Mouse (Mus musculus): ENCODE data around the gene Rora. TPM values are rescaled to one million over a fixed set of nuclear protein-coding genes. Genes with fewer than 3 reads are reported as not detected.
A peak's percentile ranks its signal among the peaks of the same experiment; 100 is the strongest.

Gene Rora
- polyA plus RNA-seq, 1 experiment from 2014 or later, result 6.4 TPM

DNA sequence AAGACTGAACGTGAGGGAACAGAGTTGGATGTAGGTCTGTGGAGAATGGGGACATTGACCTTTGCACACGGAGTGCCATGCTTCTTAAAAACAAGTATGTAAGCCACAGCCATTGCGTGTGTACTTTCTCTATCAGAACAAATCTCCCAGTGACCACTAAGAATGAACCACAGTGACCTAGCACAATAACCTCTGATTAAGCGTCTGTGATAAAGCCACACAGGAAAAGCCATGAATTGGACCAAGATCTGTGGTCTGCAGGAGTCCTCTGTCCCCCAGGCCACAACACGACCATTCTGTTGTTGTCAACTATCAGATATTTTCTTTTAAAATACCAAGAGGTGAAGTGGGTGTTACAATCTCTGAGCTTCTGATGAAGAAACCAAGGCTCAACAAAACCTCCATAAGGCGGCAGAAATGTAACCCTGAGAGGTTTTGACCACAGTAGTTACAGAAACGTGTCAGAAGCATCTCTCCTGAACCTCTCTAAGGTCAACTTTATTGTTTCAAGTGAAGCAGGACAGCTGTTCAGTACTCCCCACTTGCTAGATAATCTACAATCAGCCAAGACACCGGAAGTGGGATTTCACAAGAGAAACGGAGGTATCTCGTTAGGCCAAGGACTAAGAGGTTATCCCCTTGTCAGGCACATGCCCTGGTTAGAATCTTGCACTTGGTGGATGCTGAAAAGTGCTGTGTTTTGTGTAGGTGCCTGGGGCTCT is 666.5 kb downstream of the Rora start:
- H3K9ac ChIP-seq (ENCODE audit: low read depth, low read length), result no peak overlapping the region
- peaks cover 3% of the 10 kb centered on the region; the same call in 1 of the 2 replicates for H3K4me1 ChIP-seq (ENCODE audit: control insufficient read depth, insufficient read depth, low read length)
- H3K27ac ChIP-seq (ENCODE audit: low read depth, low read length), result no peak overlapping the region
- ATAC-seq (ENCODE audit: low FRiP score, low TSS enrichment), result no peak
- H3K4me3 ChIP-seq (ENCODE audit: low read length), result no peak overlapping the region
- WGBS, result 45% methylated on average over 10 of the region's 10 CpGs
- no peaks in the 10 kb centered on the region for H3K36me3 ChIP-seq (ENCODE audit: control insufficient read depth, insufficient read depth, low read length)
- H3K4me2 ChIP-seq (replicated peaks; ENCODE audit: low read depth, low read length), result no peak overlapping the region
- H3K27me3 ChIP-seq (ENCODE audit: control insufficient read depth, insufficient read depth, low read length), result no peaks in the 10 kb centered on the region
- H3K9me3 ChIP-seq (ENCODE audit: control insufficient read depth, low read length), result no peaks in the 10 kb centered on the region

- WGBS, result 43% methylated on average over 3 of the region's 3 CpGs
- H3K27ac ChIP-seq (ENCODE audit: low read depth, low read length), result no peak overlapping the region
- no peak for ATAC-seq (ENCODE audit: low FRiP score, low TSS enrichment)
- H3K9ac ChIP-seq (ENCODE audit: low read depth, low read length), result no peak overlapping the region
- H3K27me3 ChIP-seq (ENCODE audit: control insufficient read depth, insufficient read depth, low read length), result no peaks in the 10 kb centered on the region
- H3K4me2 ChIP-seq (replicated peaks; ENCODE audit: low read depth, low read length), result no peak overlapping the region
- no peaks in the 10 kb centered on the region for H3K9me3 ChIP-seq (ENCODE audit: control insufficient read depth, low read length)
- peaks cover 3% of the 10 kb centered on the region; the same call in 1 of the 2 replicates for H3K4me1 ChIP-seq (ENCODE audit: control insufficient read depth, insufficient read depth, low read length)
- H3K36me3 ChIP-seq (ENCODE audit: control insufficient read depth, insufficient read depth, low read length), result no peaks in the 10 kb centered on the region
- H3K4me3 ChIP-seq (ENCODE audit: low read length), result no peak overlapping the region
Observed at GRCm38 (mm10) chr9:69320635-69321027, 667.0 kb downstream of the Rora start.

DNA sequence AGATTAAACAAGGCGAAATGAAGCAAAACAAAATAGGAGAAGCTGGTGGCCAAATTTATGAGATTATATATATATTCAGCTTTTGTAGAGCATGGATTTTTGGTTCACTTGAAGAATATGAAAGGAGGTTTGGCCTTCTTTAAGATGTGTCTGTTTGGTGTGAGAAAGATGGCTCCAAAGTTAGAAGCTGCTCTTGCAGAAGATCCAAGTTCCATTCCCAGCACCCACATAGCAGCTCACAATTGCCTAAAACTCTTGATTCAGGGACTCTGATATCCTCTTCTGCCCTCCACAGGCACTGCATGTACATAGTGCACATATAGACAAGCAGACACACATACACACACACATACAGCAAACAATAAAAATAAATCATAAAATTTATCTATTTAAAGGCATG is 668.4 kb downstream of the Rora start:
- Histone ChIP-seq H3K9ac (ENCODE audit: low read depth, low read length) (no peak overlapping the region), H3K36me3 (ENCODE audit: control insufficient read depth, insufficient read depth, low read length) (no peaks in the 10 kb centered on the region), H3K4me2 (replicated peaks; ENCODE audit: low read depth, low read length) (no peak overlapping the region), H3K9me3 (ENCODE audit: control insufficient read depth, low read length) (no peaks in the 10 kb centered on the region), H3K4me3 (ENCODE audit: low read length) (no peak overlapping the region), H3K27me3 (ENCODE audit: control insufficient read depth, insufficient read depth, low read length) (no peaks in the 10 kb centered on the region), H3K4me1 (ENCODE audit: control insufficient read depth, insufficient read depth, low read length) (peaks cover 3% of the 10 kb centered on the region; the same call in 1 of the 2 replicates), H3K27ac (ENCODE audit: low read depth, low read length) (no peak overlapping the region)
- no peak for ATAC-seq (ENCODE audit: low FRiP score, low TSS enrichment)
- WGBS, result 80% methylated on average over 1 of the region's 1 CpGs

DNA sequence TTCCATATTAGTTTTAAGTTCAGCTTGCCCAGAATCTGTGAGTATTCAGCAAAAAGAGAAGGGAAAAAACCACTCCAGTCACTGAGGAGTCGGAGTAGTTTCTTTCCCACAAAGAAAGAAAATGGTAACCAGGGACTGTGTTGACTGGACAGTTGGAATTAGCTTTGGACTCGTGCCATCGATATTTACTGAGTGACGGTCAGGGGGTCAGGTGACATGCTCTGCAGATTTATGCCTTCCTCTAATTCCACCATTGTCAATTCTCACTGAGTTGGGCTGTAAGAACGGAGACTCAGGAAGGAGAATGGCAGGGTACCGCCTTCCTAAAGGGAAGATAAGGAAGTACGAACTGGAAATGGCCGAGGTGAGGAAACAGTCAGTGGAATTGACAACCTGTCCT is 670.2 kb downstream of the Rora start:
- ATAC-seq (ENCODE audit: low FRiP score, low TSS enrichment), result no peak
- 33% methylated on average over 8 of the region's 8 CpGs for WGBS
- no peak overlapping the region for H3K4me2 ChIP-seq (replicated peaks; ENCODE audit: low read depth, low read length)
- no peaks in the 10 kb centered on the region for H3K9me3 ChIP-seq (ENCODE audit: control insufficient read depth, low read length)
- H3K4me3 ChIP-seq (ENCODE audit: low read length), result no peak overlapping the region
- no peaks in the 10 kb centered on the region for H3K36me3 ChIP-seq (ENCODE audit: control insufficient read depth, insufficient read depth, low read length)
- H3K27ac ChIP-seq (ENCODE audit: low read depth, low read length), result peak overlapping the region; percentile 12; the same call in 1 of the 2 replicates
- peaks cover 3% of the 10 kb centered on the region; the same call in 1 of the 2 replicates for H3K4me1 ChIP-seq (ENCODE audit: control insufficient read depth, insufficient read depth, low read length)
- no peak overlapping the region for H3K9ac ChIP-seq (ENCODE audit: low read depth, low read length)
- no peaks in the 10 kb centered on the region for H3K27me3 ChIP-seq (ENCODE audit: control insufficient read depth, insufficient read depth, low read length)

DNA sequence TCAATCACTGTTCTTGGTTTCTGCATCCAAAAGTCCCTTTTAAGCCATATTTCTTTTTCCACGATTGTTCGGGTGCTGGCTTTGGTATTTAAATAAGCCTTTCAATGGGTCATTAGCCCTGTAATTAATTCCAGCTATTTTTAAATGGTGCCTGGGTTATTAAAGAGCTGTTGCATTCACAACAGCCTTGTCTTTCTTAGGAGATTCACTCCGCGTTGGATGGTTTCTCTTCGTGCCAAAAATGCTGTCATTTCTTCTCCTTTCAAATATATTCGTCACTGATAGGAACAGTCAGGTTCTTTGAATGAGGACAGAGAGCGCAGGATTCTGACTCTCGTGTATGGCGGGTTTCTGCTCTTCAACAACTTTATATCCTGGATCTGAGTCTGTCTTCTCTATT is 673.5 kb downstream of the Rora start:
- Histone ChIP-seq H3K9me3 (ENCODE audit: control insufficient read depth, low read length) (no peaks in the 10 kb centered on the region), H3K27ac (ENCODE audit: low read depth, low read length) (no peak overlapping the region), H3K4me2 (replicated peaks; ENCODE audit: low read depth, low read length) (no peak overlapping the region), H3K4me3 (ENCODE audit: low read length) (no peak overlapping the region), H3K36me3 (ENCODE audit: control insufficient read depth, insufficient read depth, low read length) (no peaks in the 10 kb centered on the region), H3K9ac (ENCODE audit: low read depth, low read length) (no peak overlapping the region), H3K4me1 (ENCODE audit: control insufficient read depth, insufficient read depth, low read length) (no peaks in the 10 kb centered on the region), H3K27me3 (ENCODE audit: control insufficient read depth, insufficient read depth, low read length) (no peaks in the 10 kb centered on the region)
- ATAC-seq (ENCODE audit: low FRiP score, low TSS enrichment), result no peak
- 63% methylated on average over 9 of the region's 9 CpGs for WGBS

- no peaks in the 10 kb centered on the region for H3K36me3 ChIP-seq (ENCODE audit: control insufficient read depth, insufficient read depth, low read length)
- H3K9me3 ChIP-seq (ENCODE audit: control insufficient read depth, low read length), result no peaks in the 10 kb centered on the region
- H3K4me3 ChIP-seq (ENCODE audit: low read length), result no peak overlapping the region
- no peak for ATAC-seq (ENCODE audit: low FRiP score, low TSS enrichment)
- no peaks in the 10 kb centered on the region for H3K27me3 ChIP-seq (ENCODE audit: control insufficient read depth, insufficient read depth, low read length)
- no peaks in the 10 kb centered on the region for H3K4me1 ChIP-seq (ENCODE audit: control insufficient read depth, insufficient read depth, low read length)
- H3K27ac ChIP-seq (ENCODE audit: low read depth, low read length), result no peak overlapping the region
- H3K9ac ChIP-seq (ENCODE audit: low read depth, low read length), result no peak overlapping the region
- H3K4me2 ChIP-seq (replicated peaks; ENCODE audit: low read depth, low read length), result no peak overlapping the region
- 84% methylated on average over 7 of the region's 7 CpGs for WGBS
Observed at GRCm38 (mm10) chr9:69327591-69327990, 674.0 kb downstream of the Rora start.

- 90% methylated on average over 3 of the region's 3 CpGs for WGBS
- Histone ChIP-seq H3K27ac (ENCODE audit: low read depth, low read length) (no peak overlapping the region), H3K4me3 (ENCODE audit: low read length) (no peak overlapping the region), H3K4me2 (replicated peaks; ENCODE audit: low read depth, low read length) (no peak overlapping the region), H3K9ac (ENCODE audit: low read depth, low read length) (no peak overlapping the region), H3K36me3 (ENCODE audit: control insufficient read depth, insufficient read depth, low read length) (no peaks in the 10 kb centered on the region), H3K27me3 (ENCODE audit: control insufficient read depth, insufficient read depth, low read length) (no peaks in the 10 kb centered on the region), H3K9me3 (ENCODE audit: control insufficient read depth, low read length) (no peaks in the 10 kb centered on the region), H3K4me1 (ENCODE audit: control insufficient read depth, insufficient read depth, low read length) (peaks cover 3% of the 10 kb centered on the region; the same call in 1 of the 2 replicates)
- ATAC-seq (ENCODE audit: low FRiP score, low TSS enrichment), result no peak
Observed at GRCm38 (mm10) chr9:69331790-69332189, 678.2 kb downstream of the Rora start.

- Histone ChIP-seq H3K27me3 (ENCODE audit: control insufficient read depth, insufficient read depth, low read length) (no peaks in the 10 kb centered on the region), H3K9ac (ENCODE audit: low read depth, low read length) (no peak overlapping the region), H3K9me3 (ENCODE audit: control insufficient read depth, low read length) (no peaks in the 10 kb centered on the region), H3K27ac (ENCODE audit: low read depth, low read length) (no peak overlapping the region), H3K4me2 (replicated peaks; ENCODE audit: low read depth, low read length) (no peak overlapping the region), H3K4me3 (ENCODE audit: low read length) (no peak overlapping the region), H3K36me3 (ENCODE audit: control insufficient read depth, insufficient read depth, low read length) (no peaks in the 10 kb centered on the region), H3K4me1 (ENCODE audit: control insufficient read depth, insufficient read depth, low read length) (peaks cover 3% of the 10 kb centered on the region; the same call in 1 of the 2 replicates)
- ATAC-seq (ENCODE audit: low FRiP score, low TSS enrichment), result no peak
- WGBS, result 67% methylated on average over 14 of the region's 14 CpGs
Observed at GRCm38 (mm10) chr9:69332802-69333568, 679.4 kb downstream of the Rora start.

- no peak for ATAC-seq (ENCODE audit: low FRiP score, low TSS enrichment)
- Histone ChIP-seq H3K4me1 (ENCODE audit: control insufficient read depth, insufficient read depth, low read length) (peaks cover 3% of the 10 kb centered on the region; the same call in 1 of the 2 replicates), H3K27me3 (ENCODE audit: control insufficient read depth, insufficient read depth, low read length) (no peaks in the 10 kb centered on the region), H3K4me2 (replicated peaks; ENCODE audit: low read depth, low read length) (no peak overlapping the region), H3K27ac (ENCODE audit: low read depth, low read length) (no peak overlapping the region), H3K9ac (ENCODE audit: low read depth, low read length) (no peak overlapping the region), H3K4me3 (ENCODE audit: low read length) (no peak overlapping the region), H3K9me3 (ENCODE audit: control insufficient read depth, low read length) (no peaks in the 10 kb centered on the region), H3K36me3 (ENCODE audit: control insufficient read depth, insufficient read depth, low read length) (no peaks in the 10 kb centered on the region)
- 69% methylated on average over 4 of the region's 4 CpGs for WGBS
Observed at GRCm38 (mm10) chr9:69333654-69334053, 680.1 kb downstream of the Rora start.

Data from kidney, embryonic 14.5 days (tissue).